Mouse (Mus musculus) megakaryocyte, adult 5-6 weeks (primary cell): ENCODE data around the gene Bbs9. TPM values are rescaled to one million over a fixed set of nuclear protein-coding genes. Genes with fewer than 3 reads are reported as not detected.
A peak's percentile ranks its signal among the peaks of the same experiment; 100 is the strongest.

ENCODE experiments used
- ATAC-seq: 2 replicates; pipeline ENCODE4 v1.8.0; 2016; ENCODE audit warnings: mild to moderate bottlenecking, inconsistent platforms; ENCODE audit not compliant: poor library complexity, severe bottlenecking
- total RNA-seq, 2 experiments: library from RNA; stranded (forward) in 1 of 2; stranded (reverse) in 1 of 2; fragments of 153-499, 151-499 nt in 1 of 2; fragments of 221-1000, 200-1000 nt in 1 of 2; gene quantifications; 2 replicates each; pipeline versions ENCODE4 v1.2.3 to v1.2.4; 2015 to 2017

Gene Bbs9
- total RNA-seq, 2 experiments from 2014 or later = 7.3 to 8.2 TPM

GRCm38 (mm10) chr9:22467371-22468169 is 7.9 kb upstream of the Bbs9 start:
- ATAC-seq = peak; percentile 51

GRCm38 (mm10) chr9:22468170-22468898 is 7.2 kb upstream of the Bbs9 start:
- ATAC-seq = peak; percentile 92

- no peak for ATAC-seq
Observed at GRCm38 (mm10) chr9:22468899-22469259, 6.6 kb upstream of the Bbs9 start.

- no peak for ATAC-seq
Observed at GRCm38 (mm10) chr9:22469643-22470042, 5.9 kb upstream of the Bbs9 start, which contains the start of gene Rp9. Gene Rp9, minus strand, starts transcription at chr9:22469743.

- no peak for ATAC-seq
Observed at GRCm38 (mm10) chr9:22476265-22476664, 750 bp downstream of the Bbs9 start.

- ATAC-seq = no peak
Observed at GRCm38 (mm10) chr9:22478946-22479345, 3.4 kb downstream of the Bbs9 start.

GRCm38 (mm10) chr9:22483866-22484561 is 8.5 kb downstream of the Bbs9 start:
- no peak for ATAC-seq

- 0 out of 2 replicates have a peak, but pooled peaks have one; percentile 33 for ATAC-seq
Observed at GRCm38 (mm10) chr9:22484562-22485308, 9.2 kb downstream of the Bbs9 start.

GRCm38 (mm10) chr9:22486211-22486610 is 10.7 kb downstream of the Bbs9 start:
- no peak for ATAC-seq

GRCm38 (mm10) chr9:22488963-22489362 is 13.4 kb downstream of the Bbs9 start:
- ATAC-seq = no peak

GRCm38 (mm10) chr9:22494203-22494807 is 18.8 kb downstream of the Bbs9 start:
- peak; percentile 80 for ATAC-seq

GRCm38 (mm10) chr9:22495133-22495532 is 19.6 kb downstream of the Bbs9 start:
- ATAC-seq = no peak

GRCm38 (mm10) chr9:22497021-22497767 is 21.7 kb downstream of the Bbs9 start:
- no peak for ATAC-seq

GRCm38 (mm10) chr9:22502972-22503371 is 27.5 kb downstream of the Bbs9 start:
- no peak for ATAC-seq

GRCm38 (mm10) chr9:22503581-22503980 is 28.1 kb downstream of the Bbs9 start:
- no peak for ATAC-seq

- ATAC-seq = no peak
Observed at GRCm38 (mm10) chr9:22505574-22505973, 30.1 kb downstream of the Bbs9 start.

GRCm38 (mm10) chr9:22515076-22515475 is 39.6 kb downstream of the Bbs9 start:
- no peak for ATAC-seq

GRCm38 (mm10) chr9:22518394-22519041 is 43.0 kb downstream of the Bbs9 start:
- peak; percentile 77 for ATAC-seq

GRCm38 (mm10) chr9:22523460-22523859 is 47.9 kb downstream of the Bbs9 start:
- no peak for ATAC-seq
